Mouse (Mus musculus): ENCODE measurements around the gene Plppr1.
"Not testable (repeated sequence)": the region's sequence is repeated elsewhere in the genome, so short reads cannot be mapped to it uniquely, and the experiment has no call there.

Gene Plppr1

DNA sequence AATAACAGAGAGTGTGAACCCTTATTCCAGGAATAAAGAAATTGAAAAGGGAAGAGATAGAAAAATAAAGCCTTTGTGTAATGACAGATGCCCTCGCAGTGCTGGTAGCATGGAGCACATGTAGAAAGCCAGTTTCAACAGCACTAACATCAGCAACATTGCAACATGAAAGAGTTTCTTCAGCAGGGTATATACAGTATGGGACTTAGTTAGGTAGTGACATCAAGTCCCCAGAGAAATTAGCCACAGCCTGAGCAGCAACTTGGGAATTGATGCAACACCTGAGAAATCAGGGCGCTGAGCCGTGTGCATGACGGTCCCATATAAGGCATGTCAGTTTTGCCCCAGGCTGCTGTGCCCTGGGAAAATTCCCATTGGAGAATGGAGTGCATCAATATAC is 179.0 kb downstream of the Plppr1 start:
- no peak for DNase-seq

DNA sequence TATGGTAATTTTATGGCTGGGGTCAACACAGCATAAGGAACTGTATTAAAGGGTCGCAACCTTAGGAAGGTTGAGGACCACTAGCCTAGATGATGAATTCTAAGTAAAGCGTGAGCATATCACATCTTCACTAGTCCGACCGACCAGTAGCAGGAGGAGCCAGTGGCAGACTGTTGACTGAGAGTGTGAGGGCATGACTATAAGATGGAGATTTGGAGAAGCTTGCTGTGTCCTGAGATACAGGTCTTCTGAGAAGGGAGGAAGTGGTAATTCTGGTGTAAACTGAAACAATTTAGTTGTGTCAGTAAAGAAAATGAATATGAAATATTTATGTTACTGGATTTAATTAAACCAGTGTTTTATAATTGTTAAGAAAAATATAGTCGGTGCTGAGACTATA is 180.4 kb downstream of the Plppr1 start:
- no peak for DNase-seq

DNA sequence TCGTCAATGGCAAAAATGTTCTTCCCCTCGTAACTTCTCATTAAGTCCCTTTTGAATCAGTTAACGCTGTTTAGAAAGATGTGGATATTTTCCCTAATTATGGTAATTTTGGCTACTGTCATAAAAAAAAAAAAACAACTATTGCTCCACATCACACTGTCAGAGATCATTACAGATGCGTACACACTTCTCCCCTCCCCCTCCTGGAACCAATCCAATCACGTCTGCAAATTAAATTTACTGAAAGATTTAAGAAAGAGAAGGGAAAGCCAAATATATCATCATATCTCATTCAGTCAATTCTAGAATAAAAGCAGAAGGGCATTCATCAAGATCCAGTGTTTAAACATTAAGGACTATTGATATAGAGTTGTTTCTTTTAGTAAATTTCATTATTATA is 185.7 kb downstream of the Plppr1 start:
- DNase-seq = no peak

DNA sequence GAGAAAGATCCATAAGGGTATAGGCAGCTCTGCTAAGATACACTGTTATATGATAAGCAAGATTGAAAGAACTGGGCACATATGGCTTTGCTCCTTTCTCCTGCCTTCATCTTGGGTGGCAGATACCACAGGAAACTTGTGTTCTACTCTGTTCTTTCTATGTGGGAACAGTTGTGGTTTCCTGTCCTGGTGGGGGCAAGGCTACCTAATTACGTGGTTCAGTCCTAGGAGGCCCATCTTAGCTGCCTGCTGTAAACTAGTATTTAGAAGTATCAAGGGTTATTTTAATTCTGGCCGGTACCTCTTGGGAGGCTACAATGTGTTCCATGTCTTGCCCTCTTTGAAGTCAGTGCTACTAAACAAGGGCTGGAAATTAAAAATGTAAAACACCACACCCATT is 186.2 kb downstream of the Plppr1 start:
- DNase-seq = no peak

DNA sequence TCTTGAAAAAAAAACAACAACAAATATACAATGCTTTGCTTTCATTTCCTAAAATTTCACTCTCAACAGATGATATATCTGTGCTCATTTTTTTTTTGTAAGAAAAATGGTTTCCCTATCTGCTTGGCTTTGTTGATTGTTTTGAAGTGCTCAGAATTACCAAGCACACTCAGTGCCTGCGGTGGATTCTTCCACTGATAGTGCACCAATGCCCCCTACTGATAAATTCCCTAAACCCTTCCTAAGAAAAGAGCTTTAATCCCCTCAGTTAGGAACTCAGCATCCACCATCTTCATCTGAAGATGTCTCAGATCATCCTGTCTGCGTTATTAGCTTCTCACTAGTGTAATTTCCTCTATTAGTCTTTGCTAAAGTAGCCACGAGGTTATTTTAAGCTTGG is 192.2 kb downstream of the Plppr1 start:
- DNase-seq = peak; percentile 4

- no peak for DNase-seq
Measured at GRCm38 (mm10) chr4:49252169-49252568, 193.1 kb downstream of the Plppr1 start.

GRCm38 (mm10) chr4:49278515-49278914 is 219.4 kb downstream of the Plppr1 start:
- no peak for DNase-seq

DNA sequence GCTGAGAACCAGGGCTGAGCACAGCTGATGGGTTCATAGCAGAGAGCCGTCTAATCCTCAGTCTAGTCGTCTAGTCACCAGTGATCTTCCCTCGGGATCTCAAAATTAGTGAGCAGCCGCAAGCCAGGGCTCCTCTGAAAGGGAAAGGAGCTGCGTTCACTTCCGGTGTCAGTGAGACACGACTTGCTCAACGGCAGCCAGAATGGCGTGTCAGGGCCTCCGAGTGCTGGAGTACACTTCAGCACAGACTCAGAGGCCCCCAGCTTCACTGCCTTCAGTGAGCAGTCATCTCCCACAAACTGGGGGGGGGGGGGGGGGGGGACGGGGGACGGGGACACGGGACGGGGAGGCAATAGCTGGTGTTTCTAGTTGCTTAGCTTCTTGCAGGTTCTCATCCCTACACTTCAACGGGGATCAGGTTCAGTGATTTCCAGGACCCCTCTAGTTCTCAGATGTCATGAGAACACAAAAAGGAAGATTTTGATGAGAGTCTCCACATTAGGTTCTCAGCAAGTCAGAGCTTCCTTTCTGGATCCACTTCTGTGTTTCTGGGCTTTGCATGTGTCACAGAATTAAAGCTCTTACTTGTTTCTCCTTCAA is 225.7 kb downstream of the Plppr1 start:
- DNase-seq = no peak

GRCm38 (mm10) chr4:49285340-49286196 is 226.5 kb downstream of the Plppr1 start:
- no peak for DNase-seq

DNA sequence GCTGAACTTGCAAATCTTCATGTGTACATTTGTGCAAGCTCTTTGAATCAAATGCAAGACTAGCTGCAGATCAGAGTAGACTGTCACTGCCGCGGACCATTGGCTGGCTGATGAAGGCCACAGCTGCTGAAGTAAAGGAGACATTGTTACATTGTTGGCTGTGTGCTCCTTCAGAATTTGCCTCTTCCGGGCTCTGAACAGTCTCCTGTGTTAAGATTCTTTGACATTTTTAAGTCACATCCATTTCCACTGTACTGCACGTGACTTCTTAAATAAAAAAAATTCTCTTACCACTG is 227.1 kb downstream of the Plppr1 start:
- DNase-seq = no peak

DNA sequence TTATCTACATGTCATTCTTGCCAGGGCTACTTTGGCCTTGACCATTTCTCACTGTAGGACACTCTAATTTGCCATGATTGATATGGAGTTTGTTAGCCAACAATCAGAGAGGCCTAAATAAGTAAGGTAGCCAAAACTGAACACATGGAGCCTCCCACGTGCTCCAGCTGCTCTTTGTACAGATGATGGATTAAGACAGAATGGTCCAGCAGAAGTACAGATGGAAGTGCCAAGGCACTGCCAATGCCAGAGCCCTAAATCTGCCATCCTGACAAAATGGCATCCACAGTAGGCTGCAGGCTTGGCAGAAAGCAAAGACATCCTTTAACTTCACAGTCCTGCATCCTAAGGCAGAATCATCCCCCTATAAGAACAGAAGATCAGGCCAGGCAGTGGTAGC is 237.4 kb downstream of the Plppr1 start:
- peak; percentile 57 for DNase-seq

DNA sequence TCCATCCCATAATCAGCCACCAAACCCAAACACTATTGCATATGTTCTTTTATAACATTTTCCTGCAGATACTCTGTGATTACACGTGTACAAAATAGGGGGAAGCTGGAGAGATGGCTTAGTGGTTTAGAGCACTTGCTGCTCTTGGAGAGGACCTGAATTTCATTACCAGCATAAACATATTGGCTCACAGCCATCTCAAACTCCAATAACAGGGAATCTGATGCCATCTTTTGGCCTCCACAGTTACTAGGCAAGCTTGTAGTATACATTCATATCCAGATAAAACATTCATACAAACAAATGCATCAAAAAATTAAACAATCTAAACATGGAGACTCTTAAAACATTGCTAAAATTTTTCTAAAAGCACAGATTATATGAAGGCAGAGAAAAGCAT is 240.5 kb downstream of the Plppr1 start:
- DNase-seq = no peak

- DNase-seq = no peak
Measured at GRCm38 (mm10) chr4:49321903-49322635, 263.0 kb downstream of the Plppr1 start.

- DNase-seq = not testable (repeated sequence)
Measured at GRCm38 (mm10) chr4:49337949-49338348, 278.9 kb downstream of the Plppr1 start.

DNA sequence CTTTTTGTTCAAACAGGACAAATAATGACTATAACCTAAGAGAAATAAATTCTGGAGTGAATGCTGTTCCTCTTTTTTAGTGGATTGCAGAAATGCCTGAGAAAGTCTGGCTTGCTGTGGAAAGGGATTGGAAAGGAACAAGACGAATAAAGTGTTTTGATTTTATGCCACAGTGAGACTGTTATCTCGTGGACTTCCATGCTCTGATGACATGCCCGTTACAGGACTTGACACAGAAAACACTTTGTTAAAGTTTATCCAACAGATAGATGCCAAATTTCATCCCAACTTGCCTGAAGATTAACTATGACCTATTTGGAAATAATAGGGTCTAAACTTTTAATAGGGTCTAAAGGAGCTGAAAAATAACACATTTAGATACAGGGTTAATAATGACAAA is 281.0 kb downstream of the Plppr1 start:
- DNase-seq = not testable (repeated sequence)

- not testable (repeated sequence) for DNase-seq
Measured at GRCm38 (mm10) chr4:49348001-49348400, 288.9 kb downstream of the Plppr1 start.

DNA sequence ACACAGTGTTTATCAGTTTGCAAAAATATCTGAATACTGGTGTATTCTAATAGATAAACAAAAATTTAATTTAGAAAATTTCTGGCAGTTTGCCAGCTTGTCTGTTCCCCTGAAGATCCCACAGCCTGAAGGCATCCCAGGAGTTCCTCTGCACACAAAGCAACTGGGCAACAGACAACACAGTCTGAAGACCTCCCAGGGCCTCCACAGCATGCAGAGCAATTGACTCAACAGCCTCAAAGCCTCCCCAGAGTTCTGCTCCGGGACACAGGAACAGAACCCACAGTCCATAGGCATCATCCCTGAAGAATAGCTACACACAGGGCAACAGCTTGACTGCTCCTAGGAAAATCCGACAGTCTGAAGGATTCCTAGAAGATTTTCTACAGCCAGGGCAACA is 289.6 kb downstream of the Plppr1 start:
- DNase-seq = no peak

GRCm38 (mm10) chr4:49350470-49350869 is 291.4 kb downstream of the Plppr1 start:
- no peak for DNase-seq

- no peak for DNase-seq
Measured at GRCm38 (mm10) chr4:49357097-49357496, 298.0 kb downstream of the Plppr1 start.

- DNase-seq = not testable (repeated sequence)
Measured at GRCm38 (mm10) chr4:49368046-49368445, 309.0 kb downstream of the Plppr1 start.

GRCm38 (mm10) chr4:49383576-49384318 is 324.7 kb downstream of the Plppr1 start:
- DNase-seq = not testable (repeated sequence)

GRCm38 (mm10) chr4:49386873-49387272 is 327.8 kb downstream of the Plppr1 start:
- no peak for DNase-seq
